Mouse (Mus musculus): ENCODE measurements around the gene Irgc1.

Irgc1 gene

DNA sequence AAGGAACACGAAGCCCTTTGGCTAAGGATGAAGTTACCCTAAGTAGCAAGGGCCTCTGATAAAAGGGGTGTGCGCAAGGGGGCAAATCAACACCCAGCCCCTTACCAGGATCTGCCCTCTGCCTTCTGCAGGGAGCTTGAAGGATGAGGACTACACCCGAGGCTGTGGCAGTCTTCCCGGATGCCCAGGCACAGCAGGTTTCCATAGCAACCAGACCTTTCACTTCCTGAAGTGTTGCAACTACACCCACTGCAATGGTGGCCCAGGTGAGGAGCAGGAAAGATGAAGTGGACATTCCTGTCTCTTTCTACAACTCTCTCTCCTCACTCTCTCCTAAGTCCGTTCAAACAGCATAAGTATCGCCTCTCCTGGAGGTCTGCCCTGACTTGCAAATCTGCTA lies 20.3 kb upstream of the Irgc1 start:
- no peak for DNase-seq (ENCODE audit: low spot score)

DNA sequence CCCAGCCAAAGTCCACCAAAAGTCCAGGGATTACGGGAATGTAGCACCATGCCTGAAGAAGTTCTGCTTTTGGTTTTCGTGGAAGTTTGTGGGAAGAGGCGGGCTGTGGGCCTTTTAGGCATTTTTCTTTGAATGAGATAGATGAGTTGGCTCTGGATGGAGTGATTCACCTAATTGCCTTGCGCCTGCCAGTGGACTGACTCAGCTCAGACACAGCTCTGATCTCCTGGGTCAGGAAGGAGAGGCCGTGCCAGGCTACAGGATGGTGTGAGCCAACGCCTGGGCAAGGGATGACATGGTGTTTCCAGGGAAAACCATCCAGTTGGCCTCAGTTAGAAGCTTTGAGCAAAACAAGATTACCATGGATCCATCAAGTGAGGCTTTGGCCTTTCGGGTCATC lies 18.3 kb upstream of the Irgc1 start:
- DNase-seq (ENCODE audit: low spot score) = no peak

DNA sequence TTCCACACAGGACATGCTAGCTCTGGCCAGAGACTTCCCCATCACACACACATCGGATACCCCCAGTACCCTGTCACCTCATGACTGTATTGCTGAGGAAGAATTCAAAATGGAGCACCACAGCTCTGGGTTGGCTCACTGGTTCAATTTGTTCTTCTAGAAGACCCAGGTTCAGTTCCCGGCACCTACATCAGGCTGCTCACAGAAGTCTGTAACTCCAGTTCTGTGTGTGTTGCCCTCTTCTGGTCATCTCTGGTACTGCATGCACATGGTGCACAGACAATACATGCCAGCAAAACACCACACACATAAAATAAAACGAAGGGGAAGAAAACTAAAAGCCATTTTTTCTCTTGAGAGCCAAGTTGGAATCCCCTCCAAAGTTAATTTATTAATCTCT lies 17.0 kb upstream of the Irgc1 start:
- no peak for DNase-seq (ENCODE audit: low spot score)

DNA sequence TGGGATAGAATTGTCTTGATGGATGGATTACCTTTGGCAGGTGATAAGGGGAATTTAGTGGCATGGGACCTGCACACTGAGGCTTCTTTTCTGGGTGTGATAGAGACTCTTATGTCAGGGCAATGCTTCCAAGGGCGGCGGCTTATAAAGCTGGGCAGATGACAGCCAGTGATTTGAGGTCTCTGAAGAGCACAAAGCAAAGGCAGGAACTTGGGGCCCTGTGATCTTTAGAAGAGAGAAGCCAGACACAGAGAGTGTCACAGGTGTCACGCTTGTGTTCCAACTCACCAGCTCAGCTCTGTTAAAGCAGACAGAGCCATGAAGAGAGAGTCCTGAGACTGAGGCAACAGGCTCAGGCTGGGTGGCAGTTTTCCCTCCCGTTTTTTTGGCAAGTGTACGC lies 15.8 kb upstream of the Irgc1 start:
- no peak for DNase-seq (ENCODE audit: low spot score)

DNA sequence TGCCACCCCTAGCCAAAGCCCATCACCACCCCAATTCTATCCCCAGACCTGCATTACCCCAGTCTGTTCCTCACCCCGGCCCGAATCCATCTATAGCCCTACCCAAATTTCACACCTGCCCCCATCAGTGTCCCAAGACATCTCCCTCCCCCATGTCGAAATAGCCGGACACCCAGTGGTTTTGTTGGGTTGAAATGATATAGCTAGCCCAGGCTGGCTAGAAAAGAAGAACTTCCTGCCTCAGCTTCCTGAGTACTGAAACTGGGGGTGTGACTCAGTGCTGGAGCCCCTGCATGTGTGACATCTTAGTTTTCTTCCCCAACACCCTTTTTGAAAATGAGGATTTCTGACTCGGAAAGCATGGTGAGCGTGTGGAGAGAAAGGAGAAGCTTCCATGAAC lies 14.7 kb upstream of the Irgc1 start:
- no peak for DNase-seq (ENCODE audit: low spot score)

DNA sequence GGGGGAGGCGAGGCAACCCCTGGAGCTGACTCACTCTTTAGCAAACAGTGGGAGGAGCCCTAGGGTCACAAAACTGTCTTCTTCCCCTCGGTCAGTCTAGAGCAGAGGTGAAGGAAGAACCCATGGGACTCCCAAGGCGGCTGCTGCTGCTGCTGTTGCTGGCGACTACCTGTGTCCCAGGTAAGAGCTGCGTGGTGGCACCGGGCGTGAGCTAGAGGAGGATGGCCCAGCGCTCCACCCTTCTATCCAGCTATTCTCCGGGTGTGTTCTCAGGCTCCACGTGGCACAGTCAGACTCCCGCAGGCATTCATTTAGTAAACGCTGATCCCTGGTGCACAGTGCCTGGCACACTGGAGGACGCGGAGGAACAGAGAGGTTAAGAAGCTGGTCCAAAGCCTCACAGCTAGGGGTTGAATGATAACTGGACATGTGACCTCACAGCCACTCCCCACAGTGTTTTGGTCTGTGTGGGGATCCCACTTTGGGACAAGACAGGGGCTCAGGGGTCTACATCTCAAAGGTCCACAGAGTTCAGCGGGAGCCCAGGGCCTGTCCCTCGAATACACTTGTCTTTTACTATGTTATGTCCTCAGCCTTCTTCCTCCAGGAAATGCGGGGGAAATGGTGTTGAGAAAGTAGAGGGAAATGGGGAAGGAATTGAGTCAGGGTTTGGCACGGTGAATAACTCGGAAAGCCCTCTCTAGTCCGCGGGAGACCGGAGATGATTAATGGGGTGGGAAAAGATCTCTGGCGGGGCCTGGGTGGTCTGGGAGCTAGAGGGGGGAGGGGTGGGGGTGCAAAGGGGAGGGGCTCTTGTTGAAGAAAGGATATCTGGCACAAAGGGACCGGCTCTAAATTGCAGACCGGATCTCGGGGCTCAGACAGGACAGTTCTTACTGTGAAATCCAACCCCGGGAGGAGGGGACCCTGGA lies 10.6 kb upstream of the Irgc1 start, which contains the start of gene Plaur:
Gene Plaur, plus strand, starts transcription at position 97 of the 932 bp plus-strand sequence.
- no peak for DNase-seq (ENCODE audit: low spot score)

DNA sequence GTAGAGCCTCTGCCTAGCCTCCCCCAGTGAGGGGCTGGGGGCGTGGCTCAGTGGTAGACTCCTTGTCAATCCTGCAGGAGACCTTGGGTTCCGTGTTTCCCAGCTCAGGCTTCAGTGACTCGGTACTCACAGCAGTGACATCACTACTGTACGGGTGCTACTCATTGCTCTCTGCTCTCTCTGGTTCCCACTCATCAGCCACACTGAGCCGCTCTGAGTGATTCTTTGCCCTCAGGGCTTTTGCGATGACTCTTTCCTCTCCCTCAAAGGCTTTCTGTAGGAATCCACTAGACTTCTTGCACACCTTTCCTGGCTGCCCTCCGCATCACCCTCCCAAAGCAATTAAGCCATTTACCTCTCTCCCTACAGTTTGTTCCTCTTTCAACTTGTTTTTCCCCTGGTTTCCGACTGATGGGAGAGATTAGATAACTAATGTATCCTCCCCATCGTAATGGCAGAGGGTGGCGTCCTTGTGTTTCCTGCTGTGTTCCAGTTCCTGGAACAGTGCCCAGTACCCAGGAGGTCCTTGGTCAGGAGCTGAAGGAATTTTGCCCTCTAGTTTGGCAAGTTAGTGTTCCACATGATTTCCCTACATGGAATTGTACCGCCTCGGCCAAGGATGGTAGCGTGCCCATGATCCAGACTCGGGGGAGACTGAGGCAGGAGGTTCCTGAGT lies 9.4 kb upstream of the Irgc1 start:
- DNase-seq (ENCODE audit: low spot score) = no peak

DNA sequence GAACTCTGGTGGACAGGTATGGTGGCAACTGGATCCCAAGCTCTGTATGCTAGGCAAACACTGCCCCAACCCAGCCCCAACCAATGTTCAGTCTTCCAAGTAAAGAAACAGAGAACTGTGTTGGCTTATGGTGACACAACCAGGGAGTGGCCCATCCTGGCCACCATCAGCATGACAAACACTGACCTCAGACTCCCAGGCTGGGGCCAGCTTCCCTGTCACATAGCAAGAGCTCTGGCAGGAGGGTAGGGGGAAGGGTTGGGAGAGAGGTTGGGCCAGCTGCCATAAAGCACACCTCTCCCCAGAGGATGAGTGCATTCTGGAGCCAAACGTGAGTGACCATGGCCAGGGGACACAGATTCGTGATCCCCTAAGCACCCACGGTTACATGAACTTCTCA lies 7.7 kb upstream of the Irgc1 start:
- DNase-seq (ENCODE audit: low spot score) = no peak

DNA sequence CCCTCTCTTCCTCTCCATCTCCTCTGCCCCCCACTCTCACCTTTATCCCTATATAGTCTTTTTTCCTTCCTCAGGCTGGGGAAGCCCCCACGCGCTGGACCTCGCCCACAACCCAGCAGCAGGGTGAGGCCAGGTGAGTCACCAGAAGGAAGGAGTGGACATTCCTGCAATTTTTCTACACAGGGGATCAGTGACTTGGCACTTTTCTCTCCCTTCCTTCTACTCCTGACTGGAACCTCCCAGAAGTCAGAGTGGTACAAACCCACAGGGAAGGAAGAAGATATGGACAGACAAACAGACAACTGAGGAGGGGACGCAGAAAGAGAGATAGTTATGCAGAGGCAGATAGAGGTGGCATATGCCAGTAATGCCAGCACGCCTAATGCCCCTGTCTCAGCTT lies 7.3 kb upstream of the Irgc1 start:
- no peak for DNase-seq (ENCODE audit: low spot score)

DNA sequence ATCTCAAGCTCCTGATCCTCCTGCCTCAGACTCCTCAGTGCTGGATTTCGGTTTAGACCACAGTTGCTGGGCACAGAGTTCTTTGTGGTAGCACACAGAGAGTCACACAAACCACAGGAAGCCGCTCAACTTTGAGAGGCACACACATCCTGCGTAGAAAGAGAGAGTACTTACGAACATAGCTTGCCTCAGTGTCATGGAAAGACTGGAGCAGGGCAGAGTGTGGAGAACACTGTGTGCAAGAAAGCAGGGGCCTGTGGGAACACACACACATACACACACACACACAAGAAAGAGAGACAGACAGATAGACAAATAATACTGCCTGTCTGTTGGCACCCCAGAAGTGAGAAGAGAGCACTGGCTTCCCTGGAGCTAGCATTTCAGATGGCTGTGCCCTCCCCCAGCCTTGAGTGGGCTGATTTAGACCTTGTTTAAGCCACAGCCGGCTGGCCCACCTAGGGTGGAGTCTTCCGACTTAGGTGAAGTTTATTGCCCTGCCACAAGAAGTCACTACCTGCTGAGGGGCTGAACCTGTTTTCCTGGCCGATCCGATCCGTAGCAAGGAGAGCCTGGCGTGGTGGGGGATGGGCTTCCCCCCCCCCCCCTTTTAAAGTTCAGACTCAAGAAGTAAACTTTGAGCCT lies 5.8 kb upstream of the Irgc1 start:
- no peak for DNase-seq (ENCODE audit: low spot score)

DNA sequence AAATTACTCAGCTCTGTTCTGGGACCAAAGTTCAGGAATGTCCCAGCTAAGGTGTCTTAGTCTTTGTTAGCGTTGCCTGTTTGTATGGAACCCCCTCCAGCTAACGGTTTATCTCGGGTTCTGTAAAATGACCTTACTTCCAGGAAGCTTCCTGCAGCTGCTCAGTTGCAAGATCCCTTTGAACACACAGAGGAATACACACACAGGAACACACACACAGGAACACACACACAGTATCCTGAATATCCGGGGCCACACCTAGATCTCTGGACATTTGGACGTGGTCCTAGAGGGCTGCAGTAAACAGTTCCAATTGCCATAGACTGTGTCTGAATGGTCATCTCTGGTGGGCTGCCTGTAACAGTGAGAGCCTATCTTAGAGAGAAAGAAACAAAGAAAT lies 3.6 kb upstream of the Irgc1 start:
- no peak for DNase-seq (ENCODE audit: low spot score)

DNA sequence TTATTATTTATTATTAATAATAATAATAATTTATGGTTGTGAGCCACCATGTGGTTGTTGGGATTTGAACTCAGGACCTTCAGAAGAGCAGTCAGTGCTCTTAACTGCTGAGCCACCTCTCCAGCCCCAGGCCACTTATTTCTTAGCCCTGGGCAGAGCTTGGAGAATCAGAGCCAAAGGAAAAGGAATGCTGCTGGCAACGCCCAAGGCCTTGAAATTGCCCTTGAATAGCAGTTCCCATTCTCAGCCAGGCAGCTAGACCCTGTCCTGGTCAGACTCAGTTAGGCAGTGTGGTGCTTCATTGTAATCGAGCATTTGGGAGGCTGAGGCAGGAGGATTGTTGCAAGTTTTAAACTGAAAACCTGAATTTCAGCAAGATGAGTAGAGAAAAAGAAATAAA lies 2.1 kb upstream of the Irgc1 start:
- no peak for DNase-seq (ENCODE audit: low spot score)

DNA sequence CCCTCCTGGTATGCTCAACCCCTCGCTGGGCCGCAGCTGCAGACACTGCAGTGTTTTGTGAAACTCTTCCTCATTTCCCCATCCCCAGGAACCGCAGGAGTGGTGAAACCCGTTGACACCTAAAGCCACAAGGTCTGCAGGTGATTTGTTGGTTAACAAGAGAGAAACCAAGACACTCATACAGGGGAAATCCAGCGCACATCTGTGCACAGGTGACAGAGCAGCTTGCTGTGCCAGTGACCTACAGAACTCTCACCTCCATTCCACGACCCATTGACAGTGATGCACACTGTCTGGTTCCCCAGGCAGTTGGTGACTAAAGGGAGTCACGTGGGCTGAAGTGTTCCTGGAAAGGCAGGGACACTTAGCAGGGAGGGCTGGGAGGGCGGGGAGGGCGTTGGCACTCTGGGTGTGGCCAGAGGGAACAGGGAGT lies 1.5 kb downstream of the Irgc1 start:
- no peak for DNase-seq (ENCODE audit: low spot score)

DNA sequence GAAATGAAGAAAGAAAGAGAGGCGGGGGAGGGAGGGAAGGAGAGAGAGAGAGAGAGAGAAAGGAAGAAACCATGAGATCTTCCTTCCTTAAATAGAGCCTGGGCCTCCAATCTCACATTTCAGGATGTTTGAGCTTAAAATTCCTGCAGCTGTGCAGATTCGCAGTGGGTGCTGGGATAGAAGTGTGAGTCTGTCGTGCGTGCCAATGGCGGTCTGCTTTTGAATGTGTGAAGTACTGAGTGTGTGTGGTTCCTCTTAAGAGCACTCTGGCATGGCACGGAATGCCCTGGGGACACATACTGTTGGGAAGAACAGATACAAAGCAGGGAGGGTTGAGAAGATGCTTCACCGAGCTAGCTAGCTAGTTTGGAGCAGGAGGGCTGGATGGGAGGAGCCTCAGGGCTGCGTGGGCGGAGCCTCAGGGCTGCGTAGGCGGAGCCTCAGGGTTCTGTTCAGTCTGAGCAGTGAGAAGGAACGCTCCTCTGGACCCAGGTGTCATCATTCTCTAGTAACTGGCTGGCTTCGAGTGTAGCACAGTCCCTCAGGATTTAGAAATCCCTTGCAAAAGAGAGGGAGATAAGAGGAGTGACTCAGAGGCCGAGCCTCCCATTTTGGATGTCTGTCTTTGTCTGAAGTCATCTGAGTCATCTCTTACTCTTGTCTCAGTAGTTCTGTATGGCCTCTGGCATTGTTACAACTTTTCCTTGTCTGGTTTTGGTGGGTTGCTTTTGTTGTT lies 3.1 kb downstream of the Irgc1 start:
- no peak for DNase-seq (ENCODE audit: low spot score)

DNA sequence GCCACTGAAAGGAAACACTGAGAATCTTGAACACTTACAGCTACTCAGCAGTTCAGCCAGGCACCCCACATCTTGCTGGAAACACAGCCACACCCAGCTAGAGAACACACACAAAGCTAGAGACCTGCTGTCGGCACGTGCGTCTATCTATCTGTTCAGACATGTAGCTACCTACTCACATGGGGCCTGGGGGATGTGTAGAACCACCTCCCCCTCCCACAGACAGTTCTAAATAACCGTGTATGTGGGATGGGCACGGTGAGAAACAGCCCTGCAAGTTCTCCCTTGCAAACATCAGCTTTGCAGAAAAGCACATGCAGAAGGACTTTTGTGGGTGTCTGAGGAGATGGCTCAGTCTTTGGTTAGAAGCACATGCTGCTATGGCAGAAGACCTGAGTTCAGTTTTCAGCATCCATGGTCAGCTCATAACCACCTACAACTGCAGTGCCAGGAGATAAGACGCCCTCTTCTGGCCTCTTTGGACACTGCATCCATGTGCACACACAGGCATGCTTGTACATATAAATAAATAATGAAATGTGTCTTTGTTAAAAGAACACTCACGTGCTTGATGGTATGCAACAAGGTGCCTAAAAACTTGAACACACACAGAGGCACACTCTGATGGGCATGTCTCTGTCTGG lies 5.3 kb downstream of the Irgc1 start:
- DNase-seq (ENCODE audit: low spot score) = no peak

DNA sequence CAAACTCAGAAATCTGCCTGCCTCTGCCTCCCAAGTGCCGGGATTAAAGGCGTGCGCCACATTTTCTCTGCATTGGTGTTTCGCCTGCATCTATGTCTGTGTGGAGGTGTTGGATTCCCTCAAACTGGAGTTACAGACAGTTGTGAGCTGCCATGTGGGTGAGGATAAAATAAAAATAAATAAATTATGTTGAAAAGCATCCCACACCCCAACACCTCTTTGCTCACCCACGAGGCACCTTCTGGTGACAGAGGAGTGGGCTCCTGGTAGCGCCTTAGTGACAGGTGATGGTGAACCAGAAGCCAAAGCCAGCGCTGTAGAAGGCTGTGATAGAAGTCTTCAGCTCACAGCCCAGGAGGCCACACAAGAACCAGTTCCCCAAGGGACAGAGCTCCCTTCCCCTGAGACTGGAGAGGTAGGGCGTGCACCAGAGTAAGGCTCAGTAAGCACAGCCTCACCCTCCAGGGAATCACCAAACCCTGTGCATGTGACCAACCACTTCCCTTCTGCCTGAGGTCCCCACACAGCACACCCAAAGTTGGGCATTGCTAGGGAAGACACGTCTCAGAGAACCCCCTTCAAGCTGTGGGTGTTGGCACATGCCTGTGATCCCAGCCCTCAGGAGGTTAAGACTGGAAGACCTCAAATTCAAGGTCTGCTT lies 6.7 kb downstream of the Irgc1 start:
- DNase-seq (ENCODE audit: low spot score) = no peak

DNA sequence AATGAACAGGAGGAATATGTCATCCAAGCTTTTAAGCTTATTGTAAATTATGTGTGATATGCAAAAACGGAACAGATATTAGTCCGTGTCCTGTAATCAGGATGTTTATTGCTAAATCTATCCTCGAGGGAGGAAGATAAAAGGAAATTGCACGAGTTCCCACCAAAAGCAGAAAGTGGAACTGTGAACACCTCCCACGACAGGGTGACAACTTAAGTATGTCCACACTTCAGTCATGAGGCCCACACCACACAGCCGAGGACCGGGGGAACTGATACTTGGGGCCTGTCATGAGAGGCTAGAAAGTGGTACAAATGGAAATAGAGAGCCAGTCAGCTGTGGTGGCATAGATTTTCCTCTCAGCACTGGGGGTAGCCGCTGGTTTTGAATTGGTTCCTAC lies 9.8 kb downstream of the Irgc1 start:
- DNase-seq (ENCODE audit: low spot score) = no peak

DNA sequence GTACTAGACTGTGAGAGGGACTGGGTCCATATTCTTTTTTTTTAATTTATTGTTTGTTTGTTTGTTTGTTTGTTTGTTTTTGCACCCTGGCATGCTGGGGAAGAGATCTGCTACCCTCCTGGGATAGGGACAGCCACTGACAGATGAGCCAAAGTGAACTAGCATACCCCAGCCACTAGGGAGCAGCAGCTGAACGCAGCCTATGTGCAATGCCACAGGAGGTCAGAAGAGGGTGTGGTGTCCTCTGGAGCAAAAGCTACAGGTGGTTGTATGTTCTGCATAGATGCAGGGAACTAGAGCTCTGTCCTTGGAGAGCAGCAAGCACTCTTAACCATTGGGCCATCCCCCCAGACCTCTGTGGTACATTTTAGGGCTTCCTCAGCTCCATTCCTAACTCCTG lies 10.3 kb downstream of the Irgc1 start:
- DNase-seq (ENCODE audit: low spot score) = peak; percentile 43

DNA sequence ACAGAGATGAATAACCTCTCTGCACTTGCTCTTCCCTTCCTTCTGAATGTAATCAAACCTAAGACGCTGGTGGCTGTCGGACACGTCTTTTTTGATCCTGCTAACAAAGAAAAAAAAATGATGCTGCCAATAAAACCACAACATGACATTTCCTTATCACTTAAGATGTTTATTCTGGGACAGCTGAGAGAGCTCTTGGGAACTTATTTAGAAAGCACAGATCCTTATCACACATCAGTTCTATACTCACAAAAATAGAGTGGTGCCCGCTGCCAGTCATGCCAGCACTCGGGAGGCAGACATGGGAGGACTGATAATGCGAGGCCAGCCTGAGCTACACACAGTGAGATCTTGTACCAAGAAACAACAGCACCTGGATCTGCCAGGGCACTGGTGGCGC lies 12.2 kb downstream of the Irgc1 start:
- no peak for DNase-seq (ENCODE audit: low spot score)

DNA sequence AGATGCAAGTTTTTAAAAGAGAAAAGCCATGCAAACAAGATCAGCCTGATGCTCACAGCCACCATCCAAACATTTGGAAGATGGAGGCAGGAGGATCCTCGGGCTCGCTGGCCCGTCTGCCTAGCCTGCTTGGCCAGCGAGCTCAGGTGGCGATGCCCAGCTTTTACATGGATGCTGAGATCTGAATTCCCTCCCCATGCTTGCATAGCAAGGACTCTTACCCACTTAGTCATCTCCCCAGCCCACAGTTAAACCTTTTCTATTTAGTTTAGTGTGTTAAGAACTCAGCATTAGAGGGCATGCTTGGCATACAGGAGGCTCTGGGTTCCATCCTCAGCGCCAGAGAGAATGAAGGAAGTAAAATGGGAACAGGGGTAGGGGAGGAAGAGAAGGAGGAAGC lies 12.9 kb downstream of the Irgc1 start:
- DNase-seq (ENCODE audit: low spot score) = no peak

DNA sequence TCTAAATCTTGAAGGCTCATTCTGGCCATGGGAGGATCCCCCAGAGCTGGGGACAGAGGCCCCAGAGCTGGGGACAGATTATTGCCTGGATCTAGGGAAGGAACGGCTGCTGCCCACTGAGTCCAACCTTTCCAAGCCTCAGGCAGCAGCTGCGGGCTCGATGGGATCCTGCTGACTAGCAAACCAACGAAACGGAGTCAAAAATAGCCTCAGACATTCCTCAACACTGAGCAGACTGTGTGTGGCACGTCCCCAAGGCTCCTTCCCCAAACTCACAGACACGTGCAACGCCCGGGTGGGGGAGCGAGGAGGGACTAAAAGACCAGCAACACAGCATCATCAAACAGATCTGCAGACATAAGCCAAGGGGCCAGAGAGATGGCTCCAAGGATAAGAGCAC lies 14.1 kb downstream of the Irgc1 start:
- DNase-seq (ENCODE audit: low spot score) = no peak
